Mouse (Mus musculus): ENCODE measurements around the gene Sbk1.

Sbk1 gene

DNA sequence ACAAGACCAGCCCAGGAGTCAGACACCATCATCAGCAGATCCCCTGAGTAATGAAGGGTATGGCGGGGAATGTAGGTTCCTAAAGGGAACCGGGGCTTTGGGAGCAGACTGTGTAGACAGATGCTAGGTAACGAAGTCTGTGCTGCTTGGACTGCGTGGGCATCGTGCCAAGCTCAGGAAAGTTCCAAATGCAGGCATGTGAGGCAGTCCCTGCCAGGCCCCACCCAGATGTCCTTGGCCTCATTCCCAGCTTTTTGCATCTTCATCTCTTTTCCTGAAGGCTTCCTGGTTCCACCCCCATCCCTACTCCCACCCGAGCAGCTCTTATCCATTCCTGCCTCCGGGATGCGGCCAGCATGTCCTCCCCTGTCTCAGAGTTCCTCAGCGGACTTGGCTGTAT lies 6.5 kb upstream of the Sbk1 start:
- peak; percentile 69 for DNase-seq

DNA sequence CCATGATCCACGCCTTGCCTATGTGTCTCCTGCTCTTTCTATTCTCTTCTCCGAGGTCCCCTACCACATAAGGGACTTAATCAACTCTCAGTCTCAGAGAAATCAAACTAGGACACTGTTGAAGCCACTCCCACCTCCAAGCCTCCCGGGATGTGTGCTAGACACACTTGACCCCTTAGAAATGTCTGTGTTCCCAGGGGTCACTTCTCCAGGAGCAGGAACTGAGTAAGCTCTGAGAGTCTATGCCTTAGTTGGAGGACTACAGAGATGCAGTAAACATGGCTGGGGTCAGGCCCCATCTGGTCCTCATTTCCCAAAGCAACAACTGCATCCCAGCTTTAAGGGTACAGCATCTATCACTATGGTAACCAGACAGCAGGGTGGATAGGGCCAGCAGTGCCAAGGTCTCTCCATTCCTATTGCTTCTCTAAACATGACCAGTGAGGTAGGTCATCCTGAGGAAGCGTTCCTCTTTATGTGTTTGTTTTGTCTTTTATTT lies 6.0 kb upstream of the Sbk1 start:
- no peak for DNase-seq

DNA sequence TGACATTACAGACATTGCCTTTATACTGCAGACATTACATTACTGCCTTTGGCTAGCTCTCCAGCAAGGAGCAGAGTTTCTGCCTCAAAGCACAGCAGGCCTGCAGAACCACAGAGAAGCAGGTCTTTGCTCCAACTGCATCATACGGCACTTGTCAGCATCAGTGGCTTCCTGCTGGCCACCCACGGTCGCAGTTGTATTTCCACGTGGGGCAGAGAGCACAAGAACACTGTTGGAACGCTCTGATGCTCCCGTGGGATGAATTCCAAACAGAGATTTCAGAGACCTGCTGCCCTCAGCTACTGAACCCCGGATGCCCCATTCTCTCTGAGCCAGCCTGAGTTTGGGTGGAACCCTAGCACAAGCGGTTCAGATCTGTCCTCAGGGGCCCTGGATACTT lies 4.8 kb upstream of the Sbk1 start:
- no peak for DNase-seq

DNA sequence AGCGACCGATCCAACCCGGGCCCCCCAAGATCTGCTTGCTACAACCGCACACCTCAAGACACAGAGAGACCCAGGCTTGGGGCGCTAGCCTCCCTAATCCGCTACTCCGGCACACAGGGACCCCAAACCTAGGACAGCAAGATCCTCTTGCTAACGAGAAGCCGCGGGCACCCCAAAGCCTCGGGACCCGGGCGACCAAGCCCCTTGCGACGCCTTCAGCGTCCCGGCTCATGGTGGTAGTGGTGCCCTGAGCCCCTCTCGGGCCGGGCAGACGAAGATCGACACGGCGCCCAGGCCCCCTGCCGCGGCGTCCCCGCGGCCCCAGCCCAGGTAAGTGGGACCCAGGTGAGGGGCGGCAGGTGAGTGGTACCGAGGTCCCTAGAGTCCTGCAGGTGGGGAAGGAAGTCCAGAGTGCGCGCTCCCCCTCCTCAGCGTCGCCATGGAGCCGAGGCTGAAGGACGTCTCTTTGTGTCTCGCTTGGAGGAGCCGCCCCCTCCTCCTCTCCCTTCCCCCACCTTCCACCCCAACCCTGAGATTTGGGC lies 422 bp downstream of the Sbk1 start:
- peak; percentile 39 for DNase-seq

DNA sequence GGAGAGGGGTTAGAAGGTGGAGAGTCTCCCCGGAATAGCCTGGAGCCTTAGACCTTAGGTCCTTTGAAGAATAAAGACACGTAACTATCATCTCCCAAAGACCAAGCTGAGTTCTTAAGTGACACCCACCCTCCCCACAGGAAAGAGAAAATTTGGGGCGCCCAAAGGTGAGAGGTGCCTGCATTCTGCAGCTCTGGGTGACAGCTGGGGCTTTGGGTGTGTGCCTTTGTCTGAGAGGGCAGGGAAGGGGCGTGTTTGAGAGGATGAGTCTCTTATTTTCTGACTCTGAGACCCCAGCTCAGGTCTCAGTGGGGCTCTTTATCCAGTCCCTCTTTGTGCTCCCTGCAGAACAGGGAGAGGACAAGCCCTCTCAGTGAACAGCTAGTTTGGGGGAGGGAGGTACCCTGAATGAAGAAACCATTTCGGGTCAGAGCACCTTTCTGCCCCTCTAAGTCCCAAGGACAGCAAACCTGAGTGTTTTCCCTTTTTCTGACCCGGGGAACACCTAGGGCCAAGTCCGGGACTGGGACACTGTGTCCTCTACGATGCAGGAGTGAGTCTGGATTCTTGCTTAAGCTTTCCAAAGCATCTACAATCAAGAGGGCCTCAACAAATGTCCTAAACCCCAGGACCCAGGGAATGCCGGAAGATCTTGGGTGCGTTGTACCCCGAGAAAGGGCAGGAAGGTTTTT lies 1.1 kb downstream of the Sbk1 start:
- DNase-seq: peak; percentile 22

DNA sequence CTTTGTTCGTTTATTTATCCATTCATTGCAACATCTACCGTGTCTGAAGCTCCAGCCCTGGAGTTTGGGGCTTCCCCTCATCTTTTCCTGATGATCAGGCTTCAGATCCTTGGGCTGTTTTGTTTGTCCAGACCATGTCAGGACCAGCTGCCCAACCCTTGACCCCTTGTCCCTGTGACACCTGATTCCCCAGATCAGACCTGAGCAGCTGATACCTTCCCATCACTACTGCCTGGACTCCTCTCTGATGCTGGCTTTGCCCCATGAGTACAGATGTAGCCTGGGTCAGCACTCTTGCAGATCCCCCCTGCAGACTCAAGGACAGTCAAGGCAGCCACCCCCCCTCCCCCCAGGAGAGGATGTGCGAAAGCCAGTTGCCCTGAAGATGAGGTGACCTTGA lies 1.7 kb downstream of the Sbk1 start:
- DNase-seq: peak; percentile 40

DNA sequence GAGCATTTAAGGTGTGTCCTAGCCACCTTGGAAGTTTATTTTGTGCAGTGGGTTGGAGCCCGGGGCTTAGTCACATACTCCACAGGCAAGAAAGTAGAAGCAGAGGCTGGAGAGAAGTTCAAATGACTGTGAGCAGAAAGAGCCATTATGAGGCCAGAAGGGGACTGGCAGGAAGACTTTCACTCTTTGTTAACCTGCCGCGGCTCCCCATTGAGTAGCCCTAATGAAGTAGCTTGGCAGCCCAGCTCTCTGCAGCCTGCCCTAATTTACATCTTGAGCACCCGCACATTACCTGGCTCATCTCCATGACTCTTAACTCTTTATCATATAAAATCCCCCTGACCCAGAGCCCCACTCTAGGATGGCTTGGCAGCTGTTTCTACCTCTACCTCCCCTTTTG lies 2.2 kb downstream of the Sbk1 start:
- no peak for DNase-seq

DNA sequence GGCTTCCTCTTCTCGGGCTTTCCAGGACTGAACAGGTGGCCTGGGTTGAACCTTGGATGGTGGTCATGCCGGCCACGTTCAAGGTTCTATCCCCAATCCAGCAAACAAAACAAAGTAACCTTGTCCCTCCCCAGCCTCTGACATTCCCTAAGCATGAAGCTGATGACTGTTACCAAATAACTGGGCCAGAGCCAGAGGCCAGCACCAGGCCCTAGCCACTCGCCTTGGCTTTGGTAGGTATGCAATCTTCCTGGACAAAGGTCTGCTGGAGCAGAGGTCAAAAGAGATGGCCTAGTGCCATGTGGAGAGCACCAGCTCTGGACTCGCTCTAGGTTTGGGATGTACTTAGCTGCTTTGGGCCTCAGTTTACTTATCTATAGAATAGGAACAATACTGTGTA lies 3.3 kb downstream of the Sbk1 start:
- DNase-seq: peak; percentile 95

DNA sequence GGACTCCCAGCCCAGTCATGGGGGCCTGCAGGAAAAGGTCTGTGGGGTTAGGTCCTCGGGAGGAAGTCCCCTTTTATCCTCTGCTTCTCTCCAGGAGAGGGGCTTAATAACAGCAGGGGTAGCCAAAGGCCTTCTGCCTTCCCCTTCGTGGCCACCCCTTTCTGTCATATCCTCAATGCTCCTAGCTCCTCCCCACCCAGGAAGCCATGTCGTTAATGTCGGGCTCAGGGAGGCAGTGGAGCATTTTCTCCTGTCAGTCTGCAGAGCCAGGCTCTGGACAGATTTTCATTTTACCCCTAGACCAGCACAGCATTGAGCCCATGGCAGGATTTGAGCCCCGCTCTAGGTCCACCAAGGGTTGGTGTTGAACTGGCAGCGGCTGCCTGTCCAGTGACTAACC lies 3.9 kb downstream of the Sbk1 start:
- no peak for DNase-seq

DNA sequence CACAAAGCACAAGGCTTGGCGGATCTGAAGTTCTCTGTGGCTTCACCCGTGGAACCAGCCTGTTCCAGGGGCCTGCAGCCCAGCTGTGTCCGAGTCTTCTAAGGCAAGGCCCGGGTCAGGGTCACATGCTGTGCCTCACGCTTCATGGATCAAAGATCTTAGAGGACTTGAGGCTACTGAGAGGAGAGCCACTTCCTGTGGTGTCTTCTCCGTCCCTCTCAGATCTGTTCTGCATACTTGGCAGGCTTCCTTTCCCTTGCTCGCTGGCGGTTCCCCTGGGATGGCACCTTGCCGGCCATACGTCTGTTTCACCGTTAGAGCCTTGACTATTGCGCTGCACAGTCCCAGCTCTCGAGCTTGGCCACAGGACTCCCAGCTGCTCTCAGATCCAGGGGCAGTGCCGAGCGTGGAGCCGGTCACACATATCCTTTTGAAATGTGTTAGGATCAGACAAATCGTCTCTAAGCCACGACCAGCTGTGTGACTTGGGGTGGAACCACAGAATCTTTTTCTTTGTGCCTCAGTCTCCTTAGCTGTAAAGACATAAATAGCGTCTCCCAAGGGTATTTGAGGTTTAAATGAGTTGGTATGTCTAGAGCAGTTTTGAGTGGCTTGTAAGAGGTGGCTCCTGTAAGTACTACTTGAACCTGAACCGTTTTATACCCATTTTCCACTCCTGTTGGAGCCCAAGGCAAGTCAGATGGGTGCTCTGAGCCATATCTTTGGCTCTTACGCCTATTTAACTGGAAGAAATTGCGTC lies 5.3 kb downstream of the Sbk1 start:
- peak; percentile 85 for DNase-seq

DNA sequence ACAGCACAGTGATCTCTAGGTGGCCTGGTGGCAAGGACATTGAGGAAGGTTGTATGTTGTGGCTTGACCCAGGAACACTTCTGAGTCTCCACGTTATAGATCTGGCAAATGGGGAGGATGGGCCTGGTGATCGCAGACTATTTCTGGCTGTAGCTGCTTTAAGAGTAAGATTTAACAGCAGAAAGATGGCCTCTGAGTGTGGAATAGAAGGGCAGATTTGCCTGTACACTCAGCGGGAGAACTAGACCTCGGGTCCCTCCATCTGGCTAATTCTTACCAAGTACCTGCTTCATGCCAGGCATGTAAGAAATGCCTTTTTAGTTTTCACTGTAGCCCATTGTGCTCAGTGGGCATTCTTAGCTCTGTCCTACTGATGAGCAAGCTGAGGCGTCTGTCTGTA lies 6.4 kb downstream of the Sbk1 start:
- DNase-seq: no peak

DNA sequence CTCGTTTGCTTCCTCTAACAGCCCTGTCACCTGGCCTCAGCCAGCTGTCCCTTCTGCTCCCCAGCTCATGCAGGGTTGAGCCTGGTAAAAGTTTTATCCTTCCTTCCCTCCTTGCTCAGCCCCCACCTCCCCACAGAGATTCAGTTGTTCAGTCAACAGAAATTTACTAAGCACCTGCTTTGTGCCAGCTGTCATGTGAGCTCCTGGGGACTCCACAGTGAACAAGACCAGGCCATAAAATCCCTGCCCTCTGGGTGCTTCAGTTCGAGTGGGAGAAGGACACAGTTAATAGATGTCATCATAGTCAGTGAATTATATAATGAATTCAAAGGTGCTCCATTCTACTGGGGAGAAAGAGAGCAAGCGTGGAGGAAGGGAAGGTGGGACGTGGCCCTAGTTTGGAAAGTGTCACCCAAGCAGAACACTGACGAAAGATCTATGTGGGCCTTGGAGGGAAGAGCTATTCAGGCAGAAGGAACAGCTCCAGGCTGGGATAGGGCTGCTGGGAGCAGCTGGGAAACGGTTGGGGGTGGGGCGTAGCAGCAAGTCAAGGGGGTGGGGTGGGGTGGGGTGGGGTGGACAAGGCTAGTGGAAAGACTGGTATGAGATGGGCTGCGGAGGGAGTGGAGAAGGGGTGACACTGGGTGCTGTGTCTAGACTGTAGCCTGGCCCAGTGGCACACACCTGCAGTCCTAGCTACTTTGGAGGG lies 7.5 kb downstream of the Sbk1 start:
- peak; percentile 48 for DNase-seq

DNA sequence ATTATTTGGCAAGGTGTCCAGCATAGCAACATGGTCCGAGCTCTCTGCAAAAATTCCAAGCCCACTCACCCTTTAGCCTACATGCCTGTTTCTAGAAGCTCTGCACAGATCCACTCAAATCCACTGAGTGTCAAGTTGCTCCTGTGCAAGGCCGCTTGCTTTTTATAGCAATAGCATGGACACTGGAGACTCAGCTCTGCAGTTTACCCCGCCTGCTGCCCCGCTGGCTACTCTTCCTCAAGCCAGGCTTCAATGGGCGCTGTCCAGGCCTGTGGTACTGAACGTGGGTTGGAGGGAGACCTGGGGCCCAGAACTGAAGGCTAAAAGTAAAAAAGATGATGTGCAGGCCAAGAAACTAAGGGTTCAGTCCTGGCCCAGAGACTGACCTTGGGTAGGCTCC lies 8.3 kb downstream of the Sbk1 start:
- no peak for DNase-seq

DNA sequence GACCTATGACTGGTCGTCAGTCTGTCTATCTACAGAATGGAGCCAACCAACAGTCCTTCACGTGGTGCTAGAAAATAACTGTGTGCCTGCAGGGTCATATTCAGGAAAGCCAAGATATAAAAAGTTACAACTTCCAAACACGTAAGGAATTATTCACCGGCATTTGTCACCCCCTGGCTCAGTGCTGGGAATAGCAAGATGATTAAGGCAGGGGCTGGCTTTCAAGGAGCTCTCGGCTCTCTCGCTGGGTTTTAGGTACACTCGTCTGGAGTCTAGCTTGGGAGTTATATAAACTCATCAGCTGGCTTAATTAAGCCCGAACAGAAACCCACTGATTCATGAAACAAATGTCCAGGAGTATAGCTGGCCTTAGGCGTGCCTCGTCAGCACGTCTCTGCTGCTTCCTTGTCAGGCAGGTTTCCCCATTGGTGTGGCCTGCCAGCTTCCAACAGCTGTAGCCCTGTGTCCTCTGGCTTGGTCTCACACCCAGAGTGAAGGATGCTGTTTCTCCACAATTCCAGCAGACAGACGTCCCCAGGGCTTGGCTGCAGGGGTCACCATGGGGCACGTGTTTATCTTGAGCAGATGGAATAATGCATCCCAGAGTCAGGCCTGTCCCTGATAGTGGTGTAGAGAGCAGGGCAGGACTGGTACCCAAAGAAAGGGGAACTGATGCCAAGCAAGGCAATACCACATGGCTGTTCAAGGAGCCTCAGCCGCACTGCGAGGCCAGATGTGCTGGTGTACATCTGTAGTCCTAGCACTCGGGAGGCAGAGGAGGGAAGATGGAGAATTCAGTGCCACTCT lies 9.7 kb downstream of the Sbk1 start:
- no peak for DNase-seq

DNA sequence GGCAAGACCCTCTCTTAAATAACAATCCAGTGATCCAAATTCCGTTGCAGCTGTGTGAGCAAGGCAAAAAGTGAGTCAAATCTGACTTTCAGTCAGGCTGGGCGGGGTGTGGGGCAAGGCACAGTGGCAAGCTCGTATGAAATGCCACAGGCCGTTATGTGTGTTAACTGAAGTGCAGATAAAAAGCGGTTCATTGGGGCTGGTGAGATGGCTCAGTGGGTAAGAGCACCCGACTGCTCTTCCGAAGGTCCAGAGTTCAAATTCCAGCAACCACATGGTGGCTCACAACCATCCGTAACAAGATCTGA lies 10.2 kb downstream of the Sbk1 start:
- peak; percentile 50 for DNase-seq

DNA sequence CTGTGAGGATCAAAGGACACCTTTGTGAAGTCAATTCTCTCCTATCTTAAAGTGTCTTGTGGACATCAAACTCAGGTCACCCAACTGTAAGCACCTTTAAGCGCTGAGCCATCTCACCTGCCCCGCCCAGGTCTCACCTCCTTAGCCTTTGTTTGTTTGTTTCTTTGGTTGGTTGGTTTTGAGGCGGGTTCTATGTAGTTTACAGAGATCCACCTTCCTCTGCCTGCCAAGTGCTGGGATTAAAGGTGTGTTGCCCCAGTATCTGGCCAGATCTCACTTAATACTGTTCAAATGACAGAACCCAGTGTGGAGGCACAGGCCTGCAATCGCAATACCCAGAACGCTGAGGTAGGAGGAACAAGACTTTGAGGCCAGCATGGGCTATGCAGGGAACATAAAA lies 11.6 kb downstream of the Sbk1 start:
- peak; percentile 46 for DNase-seq

DNA sequence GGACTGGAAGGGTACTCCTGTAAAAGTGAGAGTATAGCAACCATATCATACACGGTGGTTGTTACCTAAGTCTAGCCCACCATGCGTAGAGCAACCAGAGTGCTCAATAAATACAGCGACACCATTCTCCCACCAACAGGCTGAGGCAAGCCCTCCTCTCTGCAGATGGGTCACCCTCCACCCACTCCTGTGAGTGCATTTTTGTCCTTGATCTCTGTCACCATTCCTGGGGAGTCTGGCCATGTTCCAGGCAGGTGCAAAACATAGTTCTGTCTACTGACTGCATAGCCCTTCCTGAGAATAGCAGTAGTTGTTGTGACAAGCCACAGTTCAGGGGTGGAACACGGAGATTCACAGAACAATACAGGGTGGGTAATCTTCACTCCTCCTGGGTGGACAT lies 12.0 kb downstream of the Sbk1 start:
- DNase-seq: no peak

DNA sequence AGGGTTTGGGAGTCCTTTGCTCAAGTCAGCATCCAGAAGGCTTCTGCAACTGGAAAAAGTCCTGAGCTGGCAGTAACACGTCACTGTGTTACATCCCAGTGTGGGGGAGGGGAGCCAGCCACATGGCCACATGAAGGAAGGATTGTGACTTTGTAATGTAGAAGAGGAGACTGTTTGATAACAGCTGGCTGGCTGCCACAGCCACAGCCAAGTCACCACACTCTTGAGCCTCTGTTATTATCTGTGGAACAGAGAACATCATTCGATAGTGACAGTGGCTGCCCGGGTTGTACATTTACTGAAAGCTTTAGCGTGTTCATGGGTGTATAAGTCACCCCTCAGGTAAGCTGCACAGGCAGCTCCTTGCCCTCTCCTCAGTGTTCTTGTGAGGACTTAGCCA lies 12.4 kb downstream of the Sbk1 start:
- DNase-seq: peak; percentile 28

DNA sequence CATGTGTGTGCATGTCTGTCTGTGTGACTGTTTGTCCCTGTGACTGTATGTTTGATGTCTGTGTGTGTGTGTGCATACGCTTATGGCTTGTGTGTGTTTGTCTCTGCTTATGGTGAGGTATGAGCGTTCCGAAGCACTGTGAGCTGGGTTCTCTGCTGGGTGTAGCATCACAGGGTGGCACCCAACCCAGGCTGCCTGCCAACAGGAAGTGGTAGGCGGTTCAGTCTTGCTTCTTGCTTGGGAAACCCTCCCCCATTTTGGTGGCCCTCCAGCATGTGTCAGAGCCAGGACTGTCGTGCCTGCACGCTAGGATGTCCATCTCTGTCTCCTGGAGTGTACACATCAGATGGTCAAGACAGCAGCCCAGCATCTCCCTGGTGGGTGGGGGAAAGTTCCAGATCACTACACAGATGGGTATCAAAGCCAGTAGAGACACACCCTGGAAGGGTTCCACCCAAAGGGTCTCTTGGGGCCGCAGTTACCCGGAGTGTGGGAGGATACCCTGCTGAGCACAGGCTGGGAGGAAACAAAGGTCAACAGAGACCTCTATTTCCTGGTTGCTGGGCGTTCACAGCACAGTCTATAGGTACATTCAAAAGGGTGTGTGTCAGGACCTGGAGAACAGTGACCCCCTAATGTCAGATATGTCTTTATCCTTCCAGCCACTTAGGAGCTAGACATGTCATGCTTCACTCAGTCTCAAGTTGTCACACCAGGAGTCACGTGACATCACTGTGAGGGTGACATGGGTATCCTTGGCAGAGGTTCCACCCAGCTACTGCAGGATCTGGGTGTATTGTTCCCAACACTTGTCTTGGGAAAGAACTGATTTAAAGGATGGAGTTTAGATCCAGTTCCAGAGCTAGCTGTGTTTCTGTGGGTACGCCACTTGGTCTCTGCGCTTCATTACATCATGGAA lies 13.1 kb downstream of the Sbk1 start:
- DNase-seq: peak; percentile 61

DNA sequence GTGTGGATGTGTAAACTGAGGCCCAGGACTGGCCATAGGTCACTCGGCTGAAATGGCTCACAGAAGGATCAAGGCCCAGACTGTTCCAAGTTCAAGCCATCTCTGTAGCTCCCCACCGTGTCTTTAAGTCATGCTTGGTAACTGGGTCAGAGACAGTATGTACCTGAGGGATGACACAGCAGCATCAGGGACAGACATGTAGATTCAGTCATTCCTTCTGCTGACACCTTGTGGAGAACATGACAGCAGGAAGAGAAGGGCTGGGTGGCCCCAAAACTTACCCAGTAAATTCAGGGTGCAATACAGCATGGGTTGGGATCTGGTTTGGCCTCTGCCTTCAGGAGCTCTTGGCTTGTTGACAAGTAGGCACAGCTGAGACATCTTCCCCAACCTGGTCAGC lies 13.9 kb downstream of the Sbk1 start:
- no peak for DNase-seq

DNA sequence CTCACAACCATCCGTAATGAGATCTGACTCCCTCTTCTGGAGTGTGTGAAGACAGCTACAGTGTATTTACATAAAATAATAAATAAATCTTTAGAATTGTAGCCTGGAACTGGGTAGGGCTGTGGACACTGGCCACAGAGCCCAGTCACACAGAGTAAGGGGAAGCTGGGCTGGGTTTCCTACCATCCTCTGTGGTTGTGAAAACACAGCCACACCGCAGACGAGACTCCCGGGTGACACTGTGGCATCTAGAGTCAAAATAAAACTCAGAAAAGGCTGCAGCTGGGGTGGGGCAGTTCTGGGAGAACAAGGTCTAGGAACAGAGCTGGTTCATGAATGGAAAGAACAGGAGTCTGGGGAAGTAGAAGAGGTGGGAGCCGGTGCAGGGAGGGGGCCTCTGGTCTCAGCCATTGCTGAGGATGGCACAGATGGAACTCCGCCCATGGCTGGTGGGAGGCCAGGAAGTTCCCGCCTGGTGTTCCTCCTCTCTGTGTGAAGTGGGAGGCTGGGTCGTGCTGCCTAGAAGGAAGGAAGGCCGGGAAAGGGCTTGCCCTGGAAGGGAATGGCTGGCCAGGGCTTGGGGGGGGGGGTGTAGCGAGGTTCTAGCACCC lies 15.2 kb downstream of the Sbk1 start:
- DNase-seq: no peak
